Mouse (Mus musculus) layer of hippocampus, adult 11-12 months (tissue): ENCODE results near the gene Wnt7b.

Experiments
- DNase-seq: peaks from one replicate; pipeline ENCODE4 v3.0.0; 2022; ENCODE audit warnings: low spot score

Gene Wnt7b

DNA sequence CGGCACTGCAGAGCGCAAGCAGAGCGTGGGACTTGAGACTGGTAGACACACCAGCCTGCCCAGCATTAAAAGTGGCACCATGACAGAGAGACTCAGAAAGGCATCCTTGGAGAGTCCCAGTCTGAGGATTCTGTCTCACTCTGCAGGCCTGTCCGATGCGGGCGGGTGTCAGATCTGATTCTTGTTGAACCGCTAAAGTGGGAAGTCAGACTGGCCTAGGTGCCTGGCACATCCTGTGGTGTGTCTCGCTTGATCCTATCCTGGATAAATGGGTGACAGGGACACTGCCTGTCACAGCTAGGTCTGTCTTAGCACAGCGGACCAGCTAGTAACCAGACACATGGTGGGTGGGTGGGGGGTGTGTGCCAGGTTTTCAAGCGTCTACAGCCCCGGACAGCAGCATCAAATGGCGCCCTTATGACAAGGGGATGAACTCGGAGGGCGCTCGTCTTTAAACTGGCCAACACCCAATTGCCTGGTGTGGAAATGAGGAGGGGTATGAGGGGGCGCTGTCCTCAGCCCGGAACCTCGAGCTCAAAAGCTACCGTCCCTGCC lies at the start of gene Wnt7b:
Gene Wnt7b (minus strand): TSS at position 118 of the 555 bp plus-strand sequence.
- no peak for DNase-seq

DNA sequence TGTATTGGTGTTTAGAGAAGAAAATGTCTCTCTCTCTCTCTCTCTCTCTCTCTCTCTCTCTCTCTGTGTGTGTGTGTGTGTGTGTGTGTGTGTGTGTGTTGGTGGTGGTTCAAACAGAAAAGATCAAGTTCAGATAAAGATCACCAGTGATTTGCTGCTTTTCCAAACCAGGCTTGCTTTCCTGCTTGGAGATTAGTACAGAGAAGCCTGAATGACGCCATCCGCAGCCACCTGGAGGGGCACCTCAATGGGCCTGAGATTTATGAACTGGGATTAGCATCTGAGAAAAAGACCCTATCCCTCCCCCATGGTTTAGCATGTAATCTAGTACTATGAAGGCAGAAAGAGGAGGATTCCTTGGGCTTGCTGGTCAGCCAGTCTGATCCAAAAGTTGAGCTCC lies 49.3 kb upstream of the Wnt7b start:
- DNase-seq, result no peak

DNA sequence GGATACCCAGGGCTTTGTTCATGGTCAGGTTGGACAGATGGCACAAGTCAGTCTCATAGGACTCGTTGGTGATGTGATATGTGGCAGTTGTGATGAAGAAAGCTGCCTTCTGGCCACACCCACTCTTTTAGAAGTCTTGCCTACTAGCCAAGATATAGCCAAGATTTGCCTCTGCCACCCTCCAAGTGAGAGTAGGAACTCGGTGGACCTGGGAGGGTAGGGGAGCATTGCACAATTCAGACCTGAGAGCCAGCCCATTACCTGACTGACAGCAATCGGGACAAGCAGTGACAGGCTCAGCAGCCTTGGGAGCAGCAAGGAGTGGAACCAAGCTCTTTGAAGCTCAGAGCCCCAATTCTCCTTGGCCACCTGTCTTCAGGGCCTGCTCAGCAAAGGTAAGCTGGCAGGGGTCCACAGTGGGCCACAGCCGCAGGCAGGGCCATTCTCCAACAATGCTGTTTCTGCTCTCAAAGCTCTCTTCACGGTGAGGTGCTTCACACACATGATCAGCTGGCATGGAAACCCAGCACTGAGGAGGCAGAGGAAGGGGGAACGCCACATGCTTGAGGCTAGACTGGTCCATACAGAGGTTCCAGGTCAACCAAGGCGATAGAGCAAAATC lies 47.8 kb upstream of the Wnt7b start:
- no peak for DNase-seq

DNA sequence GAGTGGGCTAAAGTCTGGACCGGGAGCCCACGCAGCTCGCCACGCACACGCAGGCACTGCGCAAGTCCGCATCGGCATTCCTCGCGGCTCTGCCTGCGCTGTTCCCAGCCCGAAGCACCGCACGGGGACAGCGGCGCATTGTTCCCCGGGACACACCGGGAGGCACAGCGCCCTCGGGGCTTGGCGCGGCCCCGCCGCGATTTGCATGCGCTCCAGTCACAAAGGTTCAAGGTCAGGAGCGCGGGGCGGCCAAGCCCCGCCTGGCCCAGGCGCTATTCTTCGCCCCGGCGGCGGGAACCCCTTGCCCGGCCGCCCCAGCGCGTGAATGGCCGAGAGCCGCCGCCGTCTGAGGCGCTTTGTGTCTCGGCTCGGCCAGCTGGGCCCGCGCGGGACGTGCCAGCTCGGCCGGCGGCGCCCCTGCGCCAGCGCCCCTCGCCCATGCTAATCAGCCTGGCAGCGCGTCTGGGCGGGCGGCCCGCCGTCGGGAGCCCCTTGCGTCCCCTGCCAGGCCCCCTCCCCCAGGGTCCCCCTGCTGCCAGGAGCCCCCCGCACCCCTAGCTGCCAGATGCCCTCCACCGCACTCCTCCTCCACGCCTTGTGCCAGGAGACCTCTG lies 43.5 kb upstream of the Wnt7b start:
- peak; percentile 70 for DNase-seq

DNA sequence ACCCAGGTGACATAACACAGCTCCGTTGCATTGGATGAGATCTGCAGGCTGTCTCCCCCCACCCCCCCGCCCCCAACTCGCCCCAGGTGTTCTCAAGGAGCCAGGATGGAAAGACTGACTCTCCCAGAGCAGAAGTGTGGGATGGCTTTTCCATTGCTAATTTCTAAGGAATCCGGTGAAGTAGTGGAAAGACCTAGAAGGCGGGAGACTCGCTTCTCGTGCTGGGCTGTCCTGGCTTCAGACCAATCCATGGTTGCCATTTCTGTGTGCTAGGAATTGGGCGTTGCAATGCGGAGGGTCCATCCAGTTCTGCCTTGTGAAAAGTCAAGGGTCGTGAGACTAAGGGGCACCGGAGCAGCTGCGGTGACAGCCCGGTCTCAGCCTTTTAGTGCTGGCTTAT lies 39.9 kb upstream of the Wnt7b start:
- DNase-seq, result no peak

DNA sequence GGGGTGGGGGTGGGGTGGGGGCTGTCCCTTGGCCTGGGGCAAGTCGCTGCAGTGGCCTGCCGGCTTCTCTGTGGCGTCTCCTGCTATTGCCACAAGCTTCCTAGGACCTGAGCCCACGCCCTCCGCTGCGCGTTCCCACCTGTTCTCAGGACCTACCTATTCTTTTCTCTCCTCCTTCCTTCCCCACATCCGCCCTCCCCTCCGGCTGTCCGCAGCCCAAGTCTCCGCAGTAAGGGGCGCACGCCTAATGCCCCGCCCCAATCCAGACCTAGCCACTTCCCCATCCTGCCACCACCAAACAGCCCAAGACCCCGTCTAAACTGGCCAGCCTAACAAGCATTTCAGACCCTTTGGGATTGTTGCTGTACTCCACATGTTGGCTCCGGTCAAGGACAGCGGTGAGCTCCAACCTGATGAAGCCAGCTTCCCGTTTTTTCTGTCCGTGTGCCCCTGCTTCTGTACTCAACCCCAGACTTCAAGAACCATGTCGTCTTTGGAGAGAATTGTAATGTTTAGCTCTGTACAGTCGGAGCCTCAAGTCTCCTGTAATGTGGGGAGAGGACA lies 33.3 kb upstream of the Wnt7b start:
- DNase-seq, result no peak

DNA sequence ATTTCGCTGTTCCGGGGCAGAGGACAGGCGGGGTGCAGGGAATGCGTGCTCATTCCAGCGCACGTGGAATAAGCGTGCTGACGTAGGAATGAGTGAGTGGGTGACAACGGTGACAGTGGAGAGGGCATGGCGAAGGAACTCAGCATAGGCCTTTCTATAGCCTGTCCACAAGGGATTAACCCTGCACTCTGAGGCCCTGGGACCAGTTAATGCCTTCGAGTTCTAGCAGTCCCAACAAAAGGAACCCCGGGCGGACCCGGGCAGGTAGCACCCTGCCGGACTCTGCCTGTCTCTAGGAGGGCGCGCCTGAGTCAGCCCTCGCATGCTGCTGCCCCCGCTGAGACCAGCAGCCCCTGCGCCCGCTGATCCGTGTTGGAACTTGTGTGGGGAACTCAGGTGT lies 32.8 kb upstream of the Wnt7b start:
- no peak for DNase-seq

DNA sequence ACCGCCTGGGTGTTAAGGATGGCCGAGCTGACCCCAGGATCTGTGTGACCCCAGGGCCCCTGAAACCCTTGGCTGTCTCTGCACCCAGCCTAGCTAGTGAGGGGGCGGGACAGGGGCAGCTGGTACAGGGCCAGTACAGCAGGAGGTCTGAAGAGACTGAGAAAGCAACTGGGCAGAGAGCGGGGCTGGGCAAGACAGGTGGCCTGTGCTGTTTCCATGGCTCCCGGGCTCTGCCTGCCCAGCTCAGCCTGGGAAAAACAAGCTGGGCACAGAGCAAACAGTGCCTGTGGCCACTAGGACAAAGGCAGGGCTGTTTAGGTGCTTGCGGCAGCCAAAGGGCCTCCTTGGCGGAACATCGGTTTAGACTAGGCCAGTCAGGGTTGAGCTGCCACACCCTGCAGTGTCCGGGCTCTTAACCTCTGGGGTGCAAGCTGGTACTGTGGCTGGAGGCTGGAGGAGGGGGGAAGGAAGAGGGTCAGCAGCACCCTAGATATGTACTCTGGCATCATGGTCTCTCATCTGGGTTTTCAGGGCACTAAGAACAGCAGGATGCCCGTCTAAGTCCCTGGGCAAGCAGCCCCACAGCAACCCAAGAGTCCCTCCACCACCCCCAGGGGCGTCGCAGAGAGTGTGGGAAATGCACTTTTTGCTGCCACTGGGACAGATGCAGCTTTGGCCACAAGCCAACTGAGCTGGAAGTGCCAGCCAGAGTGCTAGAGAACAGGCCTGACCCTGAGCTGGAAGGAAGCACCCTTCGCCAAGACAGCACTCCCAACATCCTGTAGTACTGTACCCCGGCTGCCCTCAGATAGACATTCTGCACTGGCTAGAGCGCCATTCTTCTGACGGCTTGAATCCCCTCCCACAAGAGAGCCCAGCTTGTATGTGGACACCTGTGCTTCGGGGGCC lies 31.3 kb upstream of the Wnt7b start:
- DNase-seq, result peak; percentile 79

DNA sequence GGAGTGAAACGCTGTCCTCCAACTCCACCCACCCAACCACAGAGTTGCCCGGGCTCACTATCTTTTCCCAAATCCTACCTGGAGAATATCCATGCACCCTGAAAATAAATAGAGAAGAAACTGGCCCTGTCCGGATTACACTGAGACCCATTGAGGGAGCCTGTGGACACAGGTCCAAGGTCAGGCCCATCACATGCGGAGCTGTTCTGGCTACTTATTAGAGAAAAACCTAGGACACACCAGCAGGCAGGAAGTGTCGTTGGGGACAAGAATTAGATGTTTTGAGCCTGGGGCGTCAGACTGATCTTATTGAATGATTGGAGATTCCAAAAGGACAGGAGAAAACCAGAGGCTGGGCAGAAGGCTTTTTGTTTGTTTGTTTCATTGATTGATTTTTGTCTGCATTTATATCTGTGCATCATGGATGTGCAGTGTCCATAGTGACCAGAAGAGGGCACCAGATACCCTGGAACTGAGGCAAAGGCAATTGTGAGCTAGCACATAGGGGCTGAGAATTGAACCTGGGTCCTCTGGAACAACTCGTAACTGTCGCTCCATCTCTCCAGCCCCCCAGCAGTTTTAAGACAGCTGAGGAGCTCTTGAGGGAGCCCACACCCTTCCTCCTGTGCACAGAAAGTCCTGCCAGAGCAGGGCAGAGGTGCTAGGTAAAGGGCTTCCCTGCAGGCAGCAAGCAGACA lies 30.5 kb upstream of the Wnt7b start:
- DNase-seq, result peak; percentile 75

DNA sequence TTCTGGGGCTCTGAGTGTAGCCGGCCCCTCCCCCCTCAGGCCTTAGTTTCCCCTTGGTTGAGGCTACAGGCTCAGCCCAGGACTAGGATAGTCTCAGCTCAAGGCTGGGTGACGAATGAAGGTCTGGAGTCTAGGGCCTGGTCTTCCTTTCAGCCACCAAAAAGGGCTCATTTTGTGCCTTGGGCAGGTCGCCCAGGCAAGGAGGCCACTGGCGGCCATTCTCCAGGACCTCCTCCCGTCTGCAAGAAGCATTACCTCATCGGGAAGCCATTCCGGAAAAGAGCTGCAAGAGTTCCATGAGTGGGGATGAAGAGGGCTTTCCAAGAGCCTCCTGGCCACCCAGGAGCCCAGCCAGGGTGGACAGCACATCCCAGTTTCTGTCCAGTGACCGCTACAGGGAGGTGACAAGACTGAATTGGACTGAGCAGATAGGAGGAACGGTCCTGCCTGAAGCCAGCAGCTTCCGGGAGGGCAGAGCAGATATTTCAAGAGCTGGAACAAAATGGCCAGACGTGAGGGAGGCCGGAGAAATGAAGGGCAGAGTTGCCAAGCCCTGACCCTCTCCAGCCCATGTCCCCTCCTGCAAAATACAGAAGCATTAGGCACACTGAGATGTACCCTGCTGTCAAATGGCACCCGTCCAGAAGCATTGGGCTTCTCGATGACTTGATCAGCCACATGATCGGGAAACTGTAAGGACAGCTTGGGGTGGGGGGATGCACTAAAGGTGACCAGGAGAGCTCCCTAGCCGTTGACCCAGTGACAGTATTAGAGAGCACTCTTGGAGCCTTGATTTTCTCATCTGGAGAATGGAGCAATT lies 29.6 kb upstream of the Wnt7b start:
- no peak for DNase-seq

DNA sequence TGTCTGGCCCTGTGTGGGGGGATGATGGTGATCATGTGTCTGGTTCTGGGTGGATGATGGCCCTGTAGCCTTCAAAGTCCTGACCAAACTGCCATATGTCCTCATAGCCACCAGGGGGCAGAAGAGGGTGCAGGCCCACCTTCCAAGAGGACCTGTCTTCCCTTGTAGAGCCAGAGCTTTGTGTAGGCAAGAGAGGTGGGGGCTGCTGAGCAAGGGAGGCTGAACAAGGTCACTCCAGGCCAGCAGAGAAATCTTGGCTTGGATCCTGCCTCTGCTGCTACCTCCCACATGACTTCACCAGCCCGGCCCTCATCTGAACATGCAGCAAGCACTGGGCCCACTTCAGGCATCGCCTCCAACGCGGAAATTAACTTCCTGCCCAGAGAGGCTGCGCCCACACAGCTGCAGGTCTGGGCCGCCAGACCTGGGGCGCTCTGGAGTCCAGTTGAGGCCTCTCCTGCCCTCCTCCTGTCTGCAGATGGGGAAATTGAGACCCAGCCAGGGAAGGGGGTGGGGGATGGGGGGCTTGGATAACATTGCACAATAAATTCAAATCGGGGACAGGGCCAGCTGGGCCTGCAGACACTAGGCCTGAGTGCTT lies 28.4 kb upstream of the Wnt7b start:
- DNase-seq, result peak; percentile 86

DNA sequence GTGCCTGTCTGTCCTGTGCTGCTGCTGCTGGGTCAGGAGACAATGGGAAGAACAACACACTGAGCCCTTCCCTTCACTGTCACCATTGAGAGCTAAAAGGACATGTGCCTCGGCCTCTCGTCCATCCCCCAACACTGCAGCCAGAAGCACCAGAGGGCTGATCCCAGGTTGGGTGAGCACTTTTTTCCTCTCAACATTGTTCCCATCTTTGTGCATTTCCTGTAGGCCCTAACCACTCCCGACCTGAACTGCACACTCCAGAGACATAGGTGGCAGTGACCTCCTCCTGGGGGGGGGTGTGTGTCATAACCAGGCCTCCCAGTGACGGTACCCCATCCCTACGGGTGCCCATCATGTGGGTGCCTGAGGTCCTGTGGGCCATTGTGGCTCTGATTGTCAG lies 27.8 kb upstream of the Wnt7b start:
- DNase-seq, result no peak

DNA sequence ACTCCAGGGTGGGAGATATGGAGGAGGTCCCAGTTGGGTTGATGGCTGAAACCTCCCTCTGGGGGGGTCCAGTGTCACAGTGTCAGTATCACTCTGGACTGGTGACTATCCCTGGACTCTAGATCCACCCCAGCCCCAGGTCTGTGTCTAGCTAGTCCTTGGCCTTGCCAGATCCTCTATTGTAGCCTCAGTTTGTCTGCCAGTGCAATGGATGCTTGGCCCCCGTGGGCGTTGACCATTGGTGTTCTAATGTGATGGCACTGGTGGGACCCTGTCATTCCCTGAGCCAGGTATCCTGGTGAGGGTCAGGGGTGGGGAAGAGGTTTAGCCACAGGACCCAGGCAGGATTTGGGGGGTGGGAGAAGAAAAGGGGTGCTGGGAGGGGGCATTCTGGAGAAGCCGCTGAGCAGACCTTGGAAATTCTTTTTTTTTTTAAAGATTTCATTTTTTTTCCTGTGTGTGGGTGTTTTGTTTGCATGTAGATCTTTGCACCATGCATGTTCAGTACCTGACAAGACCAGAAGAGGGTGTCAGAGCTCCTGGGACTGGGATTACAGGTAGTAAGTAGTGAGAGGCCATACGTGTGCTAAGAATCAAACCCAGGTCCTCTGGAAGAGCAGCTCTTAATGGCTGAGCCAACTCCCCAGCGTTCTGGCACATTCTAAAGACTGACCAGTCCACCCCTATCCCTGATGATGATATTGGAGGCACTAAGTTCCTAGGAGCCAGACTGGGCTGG lies 27.2 kb upstream of the Wnt7b start:
- no peak for DNase-seq

DNA sequence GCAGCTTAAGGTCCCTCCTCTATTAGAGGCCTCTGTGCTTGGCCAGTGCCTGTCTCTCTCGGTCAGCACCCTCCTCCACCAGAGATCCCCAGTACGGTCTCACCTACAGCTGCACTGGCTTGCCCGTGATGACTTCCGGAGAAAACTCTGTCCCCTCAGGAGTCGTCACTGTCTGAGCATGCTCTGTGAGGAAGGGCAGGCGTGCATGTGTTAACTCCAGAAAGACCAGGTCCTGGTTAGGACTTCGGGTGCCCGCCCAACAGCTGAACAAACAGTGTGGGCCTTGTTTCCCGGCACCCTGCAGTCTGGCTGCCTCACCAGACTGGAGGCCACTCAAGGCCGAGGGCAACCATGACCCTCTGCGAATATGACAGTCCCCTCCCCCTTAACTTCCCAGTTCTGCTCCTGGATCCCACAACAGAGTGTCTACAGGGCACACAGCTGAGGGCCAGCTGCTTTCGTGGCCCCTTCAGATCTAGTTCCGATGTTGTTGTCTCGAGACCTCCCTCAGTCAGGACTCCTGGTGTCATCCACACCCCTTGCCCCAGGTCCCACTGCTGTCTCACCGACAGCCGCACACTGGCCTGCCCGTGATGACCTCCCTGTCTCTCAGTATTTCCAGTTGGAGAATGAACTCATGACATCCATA lies 23.8 kb upstream of the Wnt7b start:
- no peak for DNase-seq

DNA sequence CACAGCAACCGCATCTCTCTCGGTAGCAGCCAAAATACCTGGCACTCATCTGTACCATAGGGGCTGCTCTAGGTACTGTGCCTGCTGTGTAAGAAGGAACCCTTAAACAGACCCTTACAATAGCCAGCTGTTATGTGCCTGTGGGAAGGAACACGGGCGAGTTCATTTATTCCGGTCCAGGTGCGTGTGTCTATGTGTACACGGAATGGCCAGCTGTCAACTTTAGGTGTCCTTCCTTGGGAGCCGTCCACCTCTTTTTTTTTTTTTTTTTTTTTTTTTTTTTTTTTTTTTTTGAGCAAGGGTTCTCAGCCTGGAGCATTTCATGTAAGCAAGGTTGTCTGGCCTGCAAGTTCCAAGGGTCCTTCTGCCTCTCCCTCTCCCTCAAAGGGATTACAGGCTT lies 22.7 kb upstream of the Wnt7b start:
- no peak for DNase-seq

DNA sequence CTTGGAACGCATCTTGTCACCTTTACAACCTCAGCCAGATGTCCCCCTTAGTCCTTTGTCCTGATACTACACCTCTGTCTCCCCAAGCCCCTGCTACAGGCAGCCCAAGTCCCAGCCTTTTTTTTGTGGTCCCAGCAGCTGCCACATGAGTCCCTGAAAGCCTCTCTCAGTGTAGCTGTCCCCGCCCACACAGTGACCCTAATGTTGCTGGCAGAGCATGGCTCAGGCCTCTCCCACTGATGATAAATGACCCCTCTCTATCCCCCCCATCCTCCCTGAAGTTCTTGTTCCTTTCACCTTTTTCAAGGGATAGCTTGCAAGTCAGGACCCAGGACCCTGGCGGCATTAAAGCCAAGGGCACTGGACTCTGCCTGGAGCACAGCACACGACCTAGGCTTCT lies 22.2 kb upstream of the Wnt7b start:
- DNase-seq, result no peak

DNA sequence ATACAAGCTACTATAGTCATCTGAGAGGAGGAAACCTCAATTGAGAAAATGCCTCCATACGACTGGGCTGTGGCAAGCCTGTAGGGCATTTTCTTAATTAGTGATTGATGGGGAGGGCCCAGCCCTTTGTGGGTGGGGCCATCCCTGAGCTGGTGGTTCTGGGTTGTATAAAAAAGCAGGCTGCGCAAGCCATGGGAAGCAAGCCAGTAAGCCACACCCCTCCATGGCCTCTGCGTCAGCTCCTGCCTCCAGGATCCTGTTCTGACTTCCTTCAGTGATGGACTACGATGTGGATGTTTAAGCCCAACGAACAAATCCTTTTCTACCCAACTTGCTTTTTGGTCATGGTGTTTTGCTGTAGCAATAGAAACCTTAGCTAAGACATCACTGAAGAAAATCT lies 21.1 kb upstream of the Wnt7b start:
- no peak for DNase-seq

DNA sequence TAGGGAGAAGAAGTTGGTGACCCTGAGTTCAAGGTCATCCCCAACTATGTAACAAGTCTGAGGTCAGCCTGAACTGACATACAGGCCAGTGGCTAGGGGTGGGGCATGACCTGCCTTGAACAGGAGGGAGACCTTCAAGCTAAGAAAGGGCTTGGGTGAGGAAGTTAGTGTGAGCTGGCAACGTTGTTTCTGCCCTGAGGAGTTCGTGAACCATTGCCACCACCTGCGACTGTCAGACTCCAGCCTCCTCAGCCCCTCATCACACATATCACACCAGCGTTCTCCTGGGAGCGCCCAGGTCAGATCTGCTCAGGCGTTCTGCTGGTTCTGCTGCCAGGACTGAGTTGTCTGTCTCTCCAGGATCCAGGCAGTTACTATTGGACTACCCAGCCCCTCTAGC lies 20.5 kb upstream of the Wnt7b start:
- DNase-seq, result no peak

DNA sequence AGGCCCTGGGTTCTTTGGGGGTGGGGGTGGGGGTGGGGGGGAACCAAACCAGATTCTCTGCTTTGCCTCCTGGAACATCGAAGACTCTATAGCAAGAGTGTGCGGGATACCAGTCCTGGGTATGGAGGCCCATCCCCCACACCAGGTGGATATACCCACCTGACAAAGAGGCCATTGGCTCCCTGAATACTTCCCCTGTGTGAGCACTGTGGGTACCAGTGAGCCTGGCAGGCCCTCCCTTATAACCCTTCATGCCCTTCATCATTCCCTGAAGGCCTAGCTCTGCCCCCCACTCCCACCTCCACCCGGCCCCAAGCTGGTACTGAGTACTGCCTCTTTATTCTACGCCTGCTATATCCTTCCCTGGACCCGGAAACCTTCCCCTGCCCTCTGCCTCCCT lies 19.7 kb upstream of the Wnt7b start:
- no peak for DNase-seq
